9 mouse cellular contexts compared by ENCODE assay signal in genomic region chr10:76873948-76874347, GRCm38 (mm10).
DNase-seq lines count a peak whose midpoint lies in the region; ATAC-seq and TF ChIP-seq lines count a peak whose summit lies in the region.
"Had no signal": no experiment of that assay in that cellular context is flagged by ENCODE, and none has a peak within 500 bp of the region (broad histone marks: within the 10 kb centered on the region; RNA-seq: fewer than 3 reads in every experiment).

No protein-coding gene starts in this region.

- ATAC-seq in granulocyte monocyte progenitor cell, adult 5-6 weeks (replicated peaks; ENCODE audit: poor library complexity, severe bottlenecking), result no peak

- intact Hi-C loops in left cerebral cortex, adult 2 months (cut with DNase I), result no loop called here

- peak; percentile 22 for TF ChIP-seq CTCF in left cerebral cortex, adult 2 months (IDR thresholded peaks at IDR 0.05)

- no peak overlapping the region for H3K4me3 ChIP-seq in left cerebral cortex, adult 2 months
- H3K4me3 ChIP-seq: megakaryocyte, embryonic 14.5 days had no signal

- DNase-seq in frontal cortex, postnatal 36 days (ENCODE audit: low spot score in 2 of 2), result peak; percentile 44 to 45
- DNase-seq in frontal cortex, postnatal 10 days (ENCODE audit: low spot score in 2 of 2), result no peak
- peak; percentile 23 for DNase-seq in urinary bladder, postnatal 14 days (ENCODE audit: low spot score)
- DNase-seq in urinary bladder, postnatal 10 days (ENCODE audit: low spot score), result no peak
- peak; percentile 25 to 40 for DNase-seq in left cerebral cortex, adult 2 months (ENCODE audit: extremely low spot score in 1 of 2, low spot score in 2 of 2)
- no peak for DNase-seq in ovary, postnatal 36 days (ENCODE audit: low spot score)
- DNase-seq in kidney, adult 8-10 months, result no peak

- peak overlapping the region; percentile 36; the same call in 1 of the 2 replicates for H3K27ac ChIP-seq in left cerebral cortex, adult 2 months

Comparison
In these comparisons a context has a peak if more than half of its experiments do, and no peak if none do; other contexts are left out.
1. DNase-seq: peak in frontal cortex, postnatal 36 days (2 of 2), urinary bladder, postnatal 14 days (single experiment) and left cerebral cortex, adult 2 months (2 of 2); none in frontal cortex, postnatal 10 days (0 of 2), urinary bladder, postnatal 10 days (single experiment), ovary, postnatal 36 days (single experiment) and kidney, adult 8-10 months (0 of 2).